Mouse (Mus musculus): ENCODE results near the gene Olfr782.
"Not testable (repeated sequence)": the region's sequence is repeated elsewhere in the genome, so short reads cannot be mapped to it uniquely, and the experiment has no call there.

The Olfr782 gene

GRCm38 (mm10) chr10:129348550-129348949 lies at the start of gene Olfr782:
Gene Olfr782, plus strand, starts transcription at chr10:129348850.
- no peak for DNase-seq (ENCODE audit: inconsistent ontology term)

DNA sequence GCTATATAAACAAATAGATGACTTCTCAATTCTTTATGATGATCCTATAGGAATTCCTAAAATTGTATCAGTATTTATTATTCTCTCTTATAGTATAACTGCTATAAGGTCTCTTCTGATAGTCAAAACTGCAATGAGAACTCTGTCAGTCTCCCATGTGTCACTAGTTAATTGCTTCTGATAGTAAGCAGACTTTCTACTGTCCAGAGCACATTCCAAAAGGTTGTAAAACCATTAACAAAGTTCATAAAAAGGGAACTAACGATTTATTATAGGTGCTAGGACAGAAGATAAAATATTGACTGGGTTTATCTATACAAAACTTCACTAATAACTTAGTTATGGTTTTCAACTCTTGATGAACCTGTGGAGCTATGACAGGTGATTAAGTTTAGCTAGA lies 35.7 kb upstream of the Olfr782 start:
- not testable (repeated sequence) for DNase-seq (ENCODE audit: inconsistent ontology term)

GRCm38 (mm10) chr10:129313521-129313920 lies 35.1 kb upstream of the Olfr782 start:
- not testable (repeated sequence) for DNase-seq (ENCODE audit: inconsistent ontology term)

- DNase-seq (ENCODE audit: inconsistent ontology term) = no peak
These were observed 30.8 kb upstream of the Olfr782 start, which contains the start of gene Olfr780 for GRCm38 (mm10) chr10:129317817-129318216. Gene Olfr780, plus strand, starts transcription at chr10:129318117.

GRCm38 (mm10) chr10:129328554-129328953 lies 20.1 kb upstream of the Olfr782 start, which contains the start of gene Olfr781:
Gene Olfr781, plus strand, starts transcription at chr10:129328854.
- no peak for DNase-seq (ENCODE audit: inconsistent ontology term)

GRCm38 (mm10) chr10:129352475-129352874 lies 3.8 kb downstream of the Olfr782 start:
- DNase-seq (ENCODE audit: inconsistent ontology term) = not testable (repeated sequence)

GRCm38 (mm10) chr10:129356496-129356895 lies 7.8 kb downstream of the Olfr782 start:
- DNase-seq (ENCODE audit: inconsistent ontology term) = not testable (repeated sequence)

GRCm38 (mm10) chr10:129357307-129357706 lies 8.7 kb downstream of the Olfr782 start:
- no peak for DNase-seq (ENCODE audit: inconsistent ontology term)

DNA sequence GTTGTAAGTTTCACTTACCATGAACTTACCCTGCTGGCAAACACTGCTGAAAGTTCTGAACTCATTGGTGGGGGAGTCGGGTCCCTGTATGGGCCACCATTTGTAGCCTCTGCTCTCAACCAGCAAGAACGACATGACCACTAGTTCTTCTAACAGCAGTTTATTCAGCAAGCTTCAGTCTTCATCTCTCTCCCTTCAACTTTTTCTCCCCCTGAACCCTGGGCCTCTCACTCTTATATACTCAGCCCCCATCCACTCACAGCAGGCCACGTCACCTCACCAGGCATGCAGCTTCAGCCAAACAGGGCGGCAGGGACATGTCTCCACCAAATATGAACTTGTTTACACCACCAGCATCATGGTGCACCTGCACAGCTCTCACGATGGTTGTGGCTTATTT lies 25.4 kb downstream of the Olfr782 start:
- DNase-seq (ENCODE audit: inconsistent ontology term) = not testable (repeated sequence)

DNA sequence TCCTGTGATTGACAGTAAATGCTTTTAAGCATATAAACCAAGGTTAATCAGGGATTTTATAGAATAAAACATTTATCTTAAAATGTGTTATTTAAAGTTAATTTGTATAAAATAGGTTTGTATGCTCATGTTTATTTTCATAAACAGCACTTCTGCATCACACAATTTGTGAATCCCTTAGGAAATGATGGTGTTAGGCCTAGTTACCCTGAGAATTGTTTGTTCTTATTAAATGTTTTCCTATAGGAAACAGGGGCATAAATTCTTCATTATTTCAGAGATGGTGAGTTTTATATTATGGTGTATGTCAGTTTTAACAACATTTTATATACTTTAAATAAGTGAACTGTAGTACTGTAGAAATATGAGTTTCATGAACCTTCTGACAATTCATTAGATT lies 35.1 kb downstream of the Olfr782 start, which contains the start of gene Olfr784:
Gene Olfr784 (plus strand): TSS at position 301 of the 400 bp plus-strand sequence.
- DNase-seq (ENCODE audit: inconsistent ontology term) = no peak

DNA sequence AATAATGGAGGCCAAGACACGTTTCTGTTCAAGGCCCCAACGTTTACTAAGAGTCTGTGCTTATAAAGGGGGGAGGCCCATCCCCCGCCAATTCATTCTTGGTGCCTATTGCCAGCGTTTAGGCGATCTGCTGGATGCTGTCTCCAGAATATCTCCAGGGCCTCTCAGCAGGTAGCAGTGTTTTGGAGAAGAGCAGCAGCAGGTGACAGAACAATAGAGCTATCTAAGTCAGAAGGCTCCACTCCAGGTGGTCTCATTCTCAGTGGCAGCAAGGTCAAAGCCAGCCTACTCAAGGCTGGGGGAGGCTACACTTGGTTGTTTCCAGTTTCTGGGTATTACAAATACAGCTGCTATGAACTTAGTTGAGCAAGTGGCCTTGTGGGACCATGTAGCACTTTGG lies 52.2 kb downstream of the Olfr782 start:
- DNase-seq (ENCODE audit: inconsistent ontology term) = no peak

Measured in Muller cell, postnatal 12 days (primary cell).